Mouse (Mus musculus): ENCODE measurements around the gene Srgn. TPM values are rescaled to one million over a fixed set of nuclear protein-coding genes. Genes with fewer than 3 reads are reported as not detected.
"Not testable (repeated sequence)": the region's sequence is repeated elsewhere in the genome, so short reads cannot be mapped to it uniquely, and the experiment has no call there.

Srgn gene
- polyA plus RNA-seq, 1 experiment from 2014 or later = 5.5 TPM

DNA sequence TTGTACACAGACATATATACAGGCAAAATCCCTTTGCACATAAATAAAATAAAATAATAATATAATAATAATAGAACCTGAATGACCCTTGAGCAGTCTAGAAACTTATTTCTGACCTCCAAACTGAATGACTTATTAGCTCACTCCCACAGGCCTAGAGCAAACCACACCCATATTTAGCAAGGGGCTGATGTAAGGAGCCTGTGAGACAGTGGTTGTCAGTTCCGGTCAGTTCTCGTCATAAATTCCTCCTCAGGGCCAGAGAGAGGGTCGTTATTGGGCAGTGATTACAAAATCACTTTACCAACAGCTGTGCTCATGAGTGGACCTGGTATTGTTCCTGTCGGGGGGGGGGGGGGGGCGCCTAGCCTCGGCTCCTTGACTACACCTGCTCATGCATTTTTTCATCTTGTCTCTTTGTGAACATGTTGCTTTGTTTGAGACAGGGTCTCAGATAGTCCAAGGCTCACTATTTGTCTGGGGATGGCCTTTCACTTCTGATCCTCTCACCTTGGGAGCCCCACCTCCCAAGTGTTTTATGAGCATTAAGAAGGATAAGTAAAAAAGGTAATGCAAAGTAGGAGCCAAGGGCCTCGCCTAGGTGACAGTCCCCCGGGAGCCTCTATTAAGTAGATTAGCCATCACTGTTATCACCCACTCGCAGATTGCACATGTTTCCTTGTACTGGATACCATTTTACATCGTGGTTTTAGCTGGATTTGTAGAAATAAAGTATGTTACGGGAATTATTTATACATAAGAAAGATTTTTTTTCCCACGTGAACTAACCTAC is 23.2 kb downstream of the Srgn start:
- 72% methylated on average over 12 of the region's 12 CpGs for WGBS
- H3K4me3 ChIP-seq (replicated peaks) = no peak overlapping the region
- no peaks in the 10 kb centered on the region for H3K9me3 ChIP-seq

GRCm38 (mm10) chr10:62503353-62503752 is 23.9 kb downstream of the Srgn start:
- ATAC-seq (ENCODE audit: insufficient number of reproducible peaks, insufficient read depth, low FRiP score, low TSS enrichment, low read depth) = no peak
- peaks cover 4% of the 10 kb centered on the region for H3K4me1 ChIP-seq (replicated peaks)
- no peaks in the 10 kb centered on the region for H3K36me3 ChIP-seq
- H3K9ac ChIP-seq (replicated peaks) = no peak overlapping the region
- 70% methylated on average over 4 of the region's 4 CpGs for WGBS
- no peak overlapping the region for H3K27ac ChIP-seq
- no peaks in the 10 kb centered on the region for H3K9me3 ChIP-seq
- no peak overlapping the region for H3K4me2 ChIP-seq
- H3K4me3 ChIP-seq (replicated peaks) = no peak overlapping the region
- peaks cover 15% of the 10 kb centered on the region for H3K27me3 ChIP-seq

More for the DNA sequence above, 23.2 kb downstream of the Srgn start:
- no peak overlapping the region for H3K27ac ChIP-seq
- H3K36me3 ChIP-seq = no peaks in the 10 kb centered on the region
- H3K27me3 ChIP-seq = peaks cover 22% of the 10 kb centered on the region
- H3K9ac ChIP-seq (replicated peaks) = no peak overlapping the region
- no peak overlapping the region for H3K4me2 ChIP-seq
- peaks cover 6% of the 10 kb centered on the region for H3K4me1 ChIP-seq (replicated peaks)
- ATAC-seq (ENCODE audit: insufficient number of reproducible peaks, insufficient read depth, low FRiP score, low TSS enrichment, low read depth) = no peak

DNA sequence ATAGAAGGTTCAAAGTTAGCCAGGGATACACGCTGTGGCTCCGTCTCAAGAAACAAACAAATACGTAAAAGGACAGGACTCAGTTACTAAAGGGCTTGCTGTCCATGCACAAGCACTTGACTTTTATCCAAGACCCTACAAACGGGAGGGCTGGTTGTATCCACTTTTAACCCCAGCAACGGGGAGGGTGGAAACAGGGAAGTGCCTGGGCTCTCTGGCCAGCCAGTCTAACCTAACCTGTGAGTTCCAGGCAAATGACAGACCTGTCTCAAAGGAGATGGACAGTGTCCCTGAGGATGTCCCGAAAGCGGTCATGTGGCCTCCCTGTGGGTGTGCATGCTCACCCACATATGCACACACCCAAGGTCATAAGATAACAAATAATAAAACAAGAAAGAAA is 25.3 kb downstream of the Srgn start:
- Histone ChIP-seq H3K9me3 (no peaks in the 10 kb centered on the region), H3K27ac (no peak overlapping the region), H3K4me2 (no peak overlapping the region), H3K4me3 (replicated peaks) (no peak overlapping the region), H3K4me1 (replicated peaks) (no peaks in the 10 kb centered on the region), H3K27me3 (peaks cover 7% of the 10 kb centered on the region; the same call in 1 of the 2 replicates), H3K9ac (replicated peaks) (no peak overlapping the region), H3K36me3 (no peaks in the 10 kb centered on the region)
- ATAC-seq (ENCODE audit: insufficient number of reproducible peaks, insufficient read depth, low FRiP score, low TSS enrichment, low read depth) = no peak
- 82% methylated on average over 7 of the region's 7 CpGs for WGBS

DNA sequence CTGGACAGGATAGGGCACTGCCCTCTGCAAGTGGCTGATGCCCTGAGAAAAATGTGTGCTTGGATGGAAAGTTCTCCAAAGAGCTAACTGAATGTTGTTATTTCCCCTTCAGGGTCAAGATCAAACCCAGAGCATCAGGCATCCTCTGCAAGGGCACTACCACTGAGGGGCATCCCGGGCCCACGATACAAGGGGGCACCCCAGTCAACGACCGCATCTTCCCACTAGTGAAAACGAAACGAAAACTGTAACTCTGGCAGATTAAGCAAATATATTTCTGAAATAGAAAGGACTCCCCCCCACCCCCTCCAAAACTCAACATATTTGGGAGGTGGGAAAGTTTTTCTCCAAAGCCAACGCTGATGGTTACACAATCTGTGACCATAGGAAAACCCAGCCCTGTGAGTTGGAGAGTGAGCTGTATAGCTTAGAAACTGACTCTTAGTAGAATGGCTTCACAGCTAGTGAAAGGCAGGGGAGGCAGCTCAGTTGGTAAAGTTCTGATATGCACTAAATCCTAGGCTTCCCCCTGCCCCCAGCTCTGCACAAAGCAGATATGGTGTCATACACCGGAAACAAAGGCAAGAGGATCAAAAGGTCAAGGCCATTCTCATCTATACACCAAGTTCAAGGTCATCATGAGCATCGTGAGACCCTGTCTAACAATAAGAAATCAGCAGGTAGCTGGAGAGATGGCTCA is 26.2 kb downstream of the Srgn start:
- no peaks in the 10 kb centered on the region for H3K4me1 ChIP-seq (replicated peaks)
- 0 out of 2 replicates have a peak, but pooled peaks cover 2% of the 10 kb centered on the region for H3K27me3 ChIP-seq
- no peak overlapping the region for H3K9ac ChIP-seq (replicated peaks)
- H3K27ac ChIP-seq = no peak overlapping the region
- H3K4me2 ChIP-seq = no peak overlapping the region
- no peaks in the 10 kb centered on the region for H3K36me3 ChIP-seq
- no peaks in the 10 kb centered on the region for H3K9me3 ChIP-seq
- H3K4me3 ChIP-seq (replicated peaks) = no peak overlapping the region
- 90% methylated on average over 9 of the region's 9 CpGs for WGBS
- no peak for ATAC-seq (ENCODE audit: insufficient number of reproducible peaks, insufficient read depth, low FRiP score, low TSS enrichment, low read depth)

- 26% methylated on average over 15 of the region's 15 CpGs for WGBS
- no peak overlapping the region for H3K4me3 ChIP-seq (replicated peaks)
- ATAC-seq (ENCODE audit: insufficient number of reproducible peaks, insufficient read depth, low FRiP score, low TSS enrichment, low read depth) = peak; percentile 53; the same call in 1 of the 2 replicates
- H3K9ac ChIP-seq (replicated peaks) = no peak overlapping the region
- H3K36me3 ChIP-seq = no peaks in the 10 kb centered on the region
- 0 out of 2 replicates have a peak overlapping the region, but pooled peaks have one; percentile 21 for H3K4me2 ChIP-seq
- no peaks in the 10 kb centered on the region for H3K27me3 ChIP-seq
- no peaks in the 10 kb centered on the region for H3K4me1 ChIP-seq (replicated peaks)
- no peaks in the 10 kb centered on the region for H3K9me3 ChIP-seq
- H3K27ac ChIP-seq = no peak overlapping the region
Observed at GRCm38 (mm10) chr10:62500088-62500915, 26.9 kb downstream of the Srgn start.

GRCm38 (mm10) chr10:62491681-62492080 is 35.6 kb downstream of the Srgn start:
- not testable (repeated sequence) for H3K9ac ChIP-seq (replicated peaks); H3K4me2 ChIP-seq; H3K9me3 ChIP-seq; H3K4me3 ChIP-seq (replicated peaks); H3K27me3 ChIP-seq; H3K36me3 ChIP-seq; H3K4me1 ChIP-seq (replicated peaks); H3K27ac ChIP-seq; ATAC-seq (ENCODE audit: insufficient number of reproducible peaks, insufficient read depth, low FRiP score, low TSS enrichment, low read depth)
- WGBS = 80% methylated on average over 3 of the region's 3 CpGs

- no peaks in the 10 kb centered on the region for H3K36me3 ChIP-seq
- no peak overlapping the region for H3K4me3 ChIP-seq (replicated peaks)
- no peak for ATAC-seq (ENCODE audit: insufficient number of reproducible peaks, insufficient read depth, low FRiP score, low TSS enrichment, low read depth)
- no peaks in the 10 kb centered on the region for H3K27me3 ChIP-seq
- H3K27ac ChIP-seq = no peak overlapping the region
- no peak overlapping the region for H3K4me2 ChIP-seq
- 32% methylated on average over 1 of the region's 1 CpGs for whole genome bisulfite sequencing
- no peaks in the 10 kb centered on the region for H3K9me3 ChIP-seq
- no peak overlapping the region for H3K9ac ChIP-seq (replicated peaks)
- H3K4me1 ChIP-seq (replicated peaks) = peaks cover 6% of the 10 kb centered on the region; the same call in 1 of the 2 replicates
Observed at GRCm38 (mm10) chr10:62488266-62488665, 39.0 kb downstream of the Srgn start.

GRCm38 (mm10) chr10:62486618-62487415 is 40.4 kb downstream of the Srgn start, which contains the start of gene Vps26a:
Gene Vps26a (minus strand): TSS chr10:62486805.
- Histone ChIP-seq H3K4me1 (replicated peaks) (peaks cover 6% of the 10 kb centered on the region; the same call in 1 of the 2 replicates), H3K36me3 (no peaks in the 10 kb centered on the region), H3K27ac (peak within 1 kb of the TSS; percentile 64), H3K27me3 (no peaks in the 10 kb centered on the region), H3K4me3 (replicated peaks) (peak within 1 kb of the TSS; percentile 93), H3K4me2 (peak within 1 kb of the TSS; percentile 76), H3K9ac (replicated peaks) (peak within 1 kb of the TSS; percentile 81), H3K9me3 (no peaks in the 10 kb centered on the region)
- under 1% methylated on average over 59 of the region's 59 CpGs for WGBS
- ATAC-seq (ENCODE audit: insufficient number of reproducible peaks, insufficient read depth, low FRiP score, low TSS enrichment, low read depth) = peak; percentile 85

GRCm38 (mm10) chr10:62485878-62486582 is 41.2 kb downstream of the Srgn start:
- H3K4me3 ChIP-seq (replicated peaks) = peak overlapping the region; percentile 93
- ATAC-seq (ENCODE audit: insufficient number of reproducible peaks, insufficient read depth, low FRiP score, low TSS enrichment, low read depth) = peak; percentile 68

More at GRCm38 (mm10) chr10:62485878-62486582, 41.2 kb downstream of the Srgn start:
- Histone ChIP-seq H3K9ac (replicated peaks) (peak overlapping the region; percentile 81), H3K4me1 (replicated peaks) (peaks cover 6% of the 10 kb centered on the region; the same call in 1 of the 2 replicates), H3K4me2 (peak overlapping the region; percentile 76), H3K27ac (peak overlapping the region; percentile 64), H3K27me3 (no peaks in the 10 kb centered on the region), H3K9me3 (no peaks in the 10 kb centered on the region), H3K36me3 (no peaks in the 10 kb centered on the region)
- under 1% methylated on average over 45 of the region's 48 CpGs for WGBS

Measured in limb, embryonic 12.5 days (tissue).